Mouse (Mus musculus): ENCODE results near the gene Etd. TPM values are rescaled to one million over a fixed set of nuclear protein-coding genes. Genes with fewer than 3 reads are reported as not detected.

Gene Etd
- 34.9 TPM for polyA plus RNA-seq (2014; fragmentation: Illumina TruSeq; extraction: RNeasy Lipid Tissue Mini Kit (QIAGEN cat#74804); ENCODE audit: low read depth, low replicate concordance)

GRCm38 (mm10) chrX:53434618-53435017 lies at the start of gene Etd:
TSS of gene Etd (plus strand) at chrX:53434918.

Other genes starting within 250 kb of the Etd start
- gene Plac1, start 194.8 kb upstream of the Etd start, polyA plus RNA-seq (2014; fragmentation: Illumina TruSeq; extraction: RNeasy Lipid Tissue Mini Kit (QIAGEN cat#74804); ENCODE audit: low read depth, low replicate concordance) = 5.5 TPM
- gene Fam122b, start 165.1 kb upstream of the Etd start, polyA plus RNA-seq (2014; fragmentation: Illumina TruSeq; extraction: RNeasy Lipid Tissue Mini Kit (QIAGEN cat#74804); ENCODE audit: low read depth, low replicate concordance) = 4.7 TPM
- gene Fam122c, start 161.5 kb upstream of the Etd start, polyA plus RNA-seq (2014; fragmentation: Illumina TruSeq; extraction: RNeasy Lipid Tissue Mini Kit (QIAGEN cat#74804); ENCODE audit: low read depth, low replicate concordance) = 213 TPM
- gene Mospd1, start 64.4 kb upstream of the Etd start, polyA plus RNA-seq (2014; fragmentation: Illumina TruSeq; extraction: RNeasy Lipid Tissue Mini Kit (QIAGEN cat#74804); ENCODE audit: low read depth, low replicate concordance) = 12.3 TPM
- not detected for gene Rtl8c, start 173.1 kb downstream of the Etd start, polyA plus RNA-seq (2014; fragmentation: Illumina TruSeq; extraction: RNeasy Lipid Tissue Mini Kit (QIAGEN cat#74804); ENCODE audit: low read depth, low replicate concordance)
- gene Gm14597, start 174.1 kb downstream of the Etd start, polyA plus RNA-seq (2014; fragmentation: Illumina TruSeq; extraction: RNeasy Lipid Tissue Mini Kit (QIAGEN cat#74804); ENCODE audit: low read depth, low replicate concordance) = 12.2 TPM
- 0.99 TPM for gene Rtl8a, start 208.8 kb downstream of the Etd start, polyA plus RNA-seq (2014; fragmentation: Illumina TruSeq; extraction: RNeasy Lipid Tissue Mini Kit (QIAGEN cat#74804); ENCODE audit: low read depth, low replicate concordance)
- 0.42 TPM for gene Rtl8b, start 235.5 kb downstream of the Etd start, polyA plus RNA-seq (2014; fragmentation: Illumina TruSeq; extraction: RNeasy Lipid Tissue Mini Kit (QIAGEN cat#74804); ENCODE audit: low read depth, low replicate concordance)